ENCODE assay signal across 9 mouse cellular contexts in genomic region chr11:96826481-96826880, GRCm38 (mm10). TPM values are rescaled to one million over a fixed set of nuclear protein-coding genes. Genes with fewer than 3 reads are reported as not detected.
A peak's percentile ranks its signal among the peaks of the same experiment; 100 is the strongest.
DNase-seq lines count a peak whose midpoint lies in the region; ATAC-seq and TF ChIP-seq lines count a peak whose summit lies in the region.
"Had no signal": no experiment of that assay in that cellular context is flagged by ENCODE, and none has a peak within 500 bp of the region (broad histone marks: within the 10 kb centered on the region; RNA-seq: fewer than 3 reads in every experiment).

No protein-coding gene starts in this region.

- peak overlapping the region; percentile 27; the same call in 1 of the 2 replicates for H3K27ac ChIP-seq in lung, embryonic 15.5 days
- peak overlapping the region; percentile 77 to 99 for H3K27ac ChIP-seq in heart, embryonic 14.5 days (replicated peaks in 1 of 2; ENCODE audit: control insufficient read depth in 1 of 2, insufficient read depth in 1 of 2, low read depth in 2 of 2, low read length in 2 of 2)
- peak overlapping the region; percentile 75 for H3K27ac ChIP-seq in kidney, postnatal 0 days
- H3K27ac ChIP-seq in midbrain, embryonic 16.5 days (ENCODE audit: low read length): no peak overlapping the region

- H3K4me2 ChIP-seq in lung, embryonic 15.5 days: peak overlapping the region; percentile 65
- H3K4me2 ChIP-seq in heart, embryonic 14.5 days (ENCODE audit: low read length): peak overlapping the region; percentile 98
- H3K4me2 ChIP-seq in kidney, postnatal 0 days (ENCODE audit: low read length): peak overlapping the region; percentile 79
- peak overlapping the region; percentile 34; the same call in 1 of the 2 replicates for H3K4me2 ChIP-seq in midbrain, embryonic 16.5 days (ENCODE audit: low read length)

- peaks cover 59% of the 10 kb centered on the region for H3K4me1 ChIP-seq in lung, embryonic 15.5 days
- H3K4me1 ChIP-seq in heart, embryonic 14.5 days (ENCODE audit: control insufficient read depth in 2 of 2, insufficient read depth in 2 of 2, low read length in 2 of 2): peaks cover 40 to 66% of the 10 kb centered on the region in 2 experiments
- H3K4me1 ChIP-seq in kidney, postnatal 0 days (replicated peaks; ENCODE audit: insufficient read depth, low read length): peaks cover 55% of the 10 kb centered on the region
- peaks cover 65% of the 10 kb centered on the region for H3K4me1 ChIP-seq in midbrain, embryonic 16.5 days (ENCODE audit: control insufficient read depth, insufficient read depth, low read length)

- TF ChIP-seq CTCF in kidney, postnatal 0 days (IDR thresholded peaks at IDR 0.05; ENCODE audit: low read depth): no peak

- H3K36me3 ChIP-seq in lung, embryonic 15.5 days: peaks cover 28% of the 10 kb centered on the region
- peaks cover 34% of the 10 kb centered on the region for H3K36me3 ChIP-seq in heart, embryonic 14.5 days (ENCODE audit: control insufficient read depth, insufficient read depth, low read length)
- peaks cover 11% of the 10 kb centered on the region for H3K36me3 ChIP-seq in kidney, postnatal 0 days (ENCODE audit: insufficient read depth, low read length)
- peaks cover 6% of the 10 kb centered on the region for H3K36me3 ChIP-seq in midbrain, embryonic 16.5 days (ENCODE audit: control insufficient read depth, insufficient read depth, low read length)

- H3K9me3 ChIP-seq in lung, embryonic 15.5 days: no peaks in the 10 kb centered on the region
- no peaks in the 10 kb centered on the region for H3K9me3 ChIP-seq in heart, embryonic 14.5 days (ENCODE audit: control insufficient read depth, low read length)
- H3K9me3 ChIP-seq in kidney, postnatal 0 days (replicated peaks; ENCODE audit: low read length): no peaks in the 10 kb centered on the region
- no peaks in the 10 kb centered on the region for H3K9me3 ChIP-seq in midbrain, embryonic 16.5 days (replicated peaks; ENCODE audit: control insufficient read depth, low read length, poor library complexity, severe bottlenecking)

- H3K27me3 ChIP-seq in lung, embryonic 15.5 days: no peaks in the 10 kb centered on the region
- no peaks in the 10 kb centered on the region for H3K27me3 ChIP-seq in heart, embryonic 14.5 days (ENCODE audit: control insufficient read depth, insufficient read depth, low read length)
- H3K27me3 ChIP-seq in kidney, postnatal 0 days (ENCODE audit: insufficient read depth, low read length): no peaks in the 10 kb centered on the region
- H3K27me3 ChIP-seq in midbrain, embryonic 16.5 days (ENCODE audit: control insufficient read depth, insufficient read depth, low read depth, low read length): no peaks in the 10 kb centered on the region
- H3K27me3 ChIP-seq: Patski had no signal

- WGBS in lung, embryonic 15.5 days: 68% methylated on average over 2 of the region's 2 CpGs
- 68% methylated on average over 2 of the region's 2 CpGs for WGBS in heart, embryonic 14.5 days
- 68% methylated on average over 2 of the region's 2 CpGs for WGBS in kidney, postnatal 0 days
- WGBS in midbrain, embryonic 16.5 days: 75% methylated on average over 2 of the region's 2 CpGs

- no peak for ATAC-seq in lung, embryonic 15.5 days (ENCODE audit: borderline replicate concordance, extremely low read depth, low FRiP score, low TSS enrichment)
- ATAC-seq in heart, embryonic 14.5 days (ENCODE audit: insufficient number of reproducible peaks, insufficient read depth, low FRiP score, low read depth): no peak
- ATAC-seq in kidney, postnatal 0 days (replicated peaks; ENCODE audit: low FRiP score, low read depth): no peak
- ATAC-seq in midbrain, embryonic 16.5 days: no peak
- ATAC-seq in erythroblast, adult 5-6 weeks (replicated peaks; ENCODE audit: low FRiP score, poor library complexity, severe bottlenecking): no peak
- ATAC-seq in megakaryocyte-erythroid progenitor cell, adult 5-6 weeks (replicated peaks; ENCODE audit: low FRiP score, low TSS enrichment, poor library complexity, severe bottlenecking): no peak
- ATAC-seq: Patski had no signal

- no peak for DNase-seq in lung, postnatal 25 days (ENCODE audit: low spot score)
- DNase-seq in kidney, postnatal 0 days (ENCODE audit: low spot score): peak; percentile 64
- DNase-seq in retina, embryonic 14.5 days (ENCODE audit: low spot score): no peak

- no peak overlapping the region for H3K9ac ChIP-seq in lung, embryonic 15.5 days
- H3K9ac ChIP-seq in heart, embryonic 14.5 days (ENCODE audit: low read length): peak overlapping the region; percentile 92
- peak overlapping the region; percentile 44; the same call in 1 of the 2 replicates for H3K9ac ChIP-seq in kidney, postnatal 0 days (ENCODE audit: low read depth, low read length)
- peak overlapping the region; percentile 1; the same call in 1 of the 2 replicates for H3K9ac ChIP-seq in midbrain, embryonic 16.5 days (ENCODE audit: low read depth, low read length)

- H3K4me3 ChIP-seq in lung, embryonic 15.5 days: peak overlapping the region; percentile 8; the same call in 1 of the 2 replicates
- peak overlapping the region; percentile 2 to 67; a peak in 3 of 4 replicates for H3K4me3 ChIP-seq in heart, embryonic 14.5 days (ENCODE audit: control insufficient read depth in 1 of 2, insufficient read depth in 1 of 2, low read depth in 1 of 2, low read length in 2 of 2)
- peak overlapping the region; percentile 67; the same call in 1 of the 2 replicates for H3K4me3 ChIP-seq in kidney, postnatal 0 days (replicated peaks; ENCODE audit: low read depth, low read length)
- H3K4me3 ChIP-seq in midbrain, embryonic 16.5 days (ENCODE audit: low read depth, low read length): no peak overlapping the region

RNA-seq across cellular contexts. Expression of gene Nfe2l1, which starts 3.3 kb away (rescaled TPM):
- polyA plus RNA-seq in lung, embryonic 15.5 days (2015; fragmentation: Nextera tagmentation; extraction: Ambion mirVana): 62.5 and 65.0 TPM in 2 replicates
- 49.7 and 55.1 TPM in 2 replicates for polyA plus RNA-seq in heart, embryonic 14.5 days (2014; fragmentation: Nextera tagmentation; extraction: Ambion mirVana)
- 77.3 and 88.0 TPM in 2 replicates for polyA plus RNA-seq in kidney, postnatal 0 days (2015; fragmentation: Nextera tagmentation; extraction: Ambion mirVana)
- polyA plus RNA-seq in midbrain, embryonic 16.5 days (2015; fragmentation: Nextera tagmentation; extraction: Ambion mirVana): 79.1 and 81.8 TPM in 2 replicates
- 27.0 and 27.1 TPM in 2 replicates for total RNA-seq in erythroblast, adult 5-6 weeks (2015; ENCODE audit: low replicate concordance)
- 26.5 and 32.5 TPM in 2 replicates for total RNA-seq in erythroblast, adult 5-6 weeks (2017; ENCODE audit: low replicate concordance)
- total RNA-seq in megakaryocyte-erythroid progenitor cell, adult 5-6 weeks (2014; fragmentation: Nextera tagmentation): 22.2 and 53.3 TPM in 2 replicates
- total RNA-seq in megakaryocyte-erythroid progenitor cell, adult 5-6 weeks (2017): 27.3 and 47.5 TPM in 2 replicates

RNA-seq across cellular contexts. Expression of gene Copz2, which starts 23.2 kb away (rescaled TPM):
- 134 and 138 TPM in 2 replicates for polyA plus RNA-seq in lung, embryonic 15.5 days (2015; fragmentation: Nextera tagmentation; extraction: Ambion mirVana)
- polyA plus RNA-seq in heart, embryonic 14.5 days (2014; fragmentation: Nextera tagmentation; extraction: Ambion mirVana): 134 and 141 TPM in 2 replicates
- polyA plus RNA-seq in kidney, postnatal 0 days (2015; fragmentation: Nextera tagmentation; extraction: Ambion mirVana): 125 TPM in 2 replicates
- 14.8 and 16.3 TPM in 2 replicates for polyA plus RNA-seq in midbrain, embryonic 16.5 days (2015; fragmentation: Nextera tagmentation; extraction: Ambion mirVana)
- not detected in 2 replicates for total RNA-seq in erythroblast, adult 5-6 weeks (2015; ENCODE audit: low replicate concordance)
- total RNA-seq in erythroblast, adult 5-6 weeks (2017; ENCODE audit: low replicate concordance): not detected in 2 replicates
- not detected in 2 replicates for total RNA-seq in megakaryocyte-erythroid progenitor cell, adult 5-6 weeks (2014; fragmentation: Nextera tagmentation)
- 1.0 and 3.2 TPM in 2 replicates for total RNA-seq in megakaryocyte-erythroid progenitor cell, adult 5-6 weeks (2017)

RNA-seq across cellular contexts. Expression of gene Cbx1, which starts 37.6 kb away (rescaled TPM):
- polyA plus RNA-seq in lung, embryonic 15.5 days (2015; fragmentation: Nextera tagmentation; extraction: Ambion mirVana): 114 and 121 TPM in 2 replicates
- 41.1 and 44.2 TPM in 2 replicates for polyA plus RNA-seq in heart, embryonic 14.5 days (2014; fragmentation: Nextera tagmentation; extraction: Ambion mirVana)
- polyA plus RNA-seq in kidney, postnatal 0 days (2015; fragmentation: Nextera tagmentation; extraction: Ambion mirVana): 101 and 106 TPM in 2 replicates
- polyA plus RNA-seq in midbrain, embryonic 16.5 days (2015; fragmentation: Nextera tagmentation; extraction: Ambion mirVana): 56.2 and 66.3 TPM in 2 replicates
- total RNA-seq in erythroblast, adult 5-6 weeks (2015; ENCODE audit: low replicate concordance): 13.6 and 14.4 TPM in 2 replicates
- 22.0 and 32.9 TPM in 2 replicates for total RNA-seq in erythroblast, adult 5-6 weeks (2017; ENCODE audit: low replicate concordance)
- 91.7 and 97.1 TPM in 2 replicates for total RNA-seq in megakaryocyte-erythroid progenitor cell, adult 5-6 weeks (2014; fragmentation: Nextera tagmentation)
- total RNA-seq in megakaryocyte-erythroid progenitor cell, adult 5-6 weeks (2017): 120 and 130 TPM in 2 replicates

RNA-seq across cellular contexts. Expression of gene Snx11, which starts 49.1 kb away (rescaled TPM):
- 20.0 and 20.3 TPM in 2 replicates for polyA plus RNA-seq in lung, embryonic 15.5 days (2015; fragmentation: Nextera tagmentation; extraction: Ambion mirVana)
- polyA plus RNA-seq in heart, embryonic 14.5 days (2014; fragmentation: Nextera tagmentation; extraction: Ambion mirVana): 4.3 and 6.1 TPM in 2 replicates
- 17.6 and 19.8 TPM in 2 replicates for polyA plus RNA-seq in kidney, postnatal 0 days (2015; fragmentation: Nextera tagmentation; extraction: Ambion mirVana)
- polyA plus RNA-seq in midbrain, embryonic 16.5 days (2015; fragmentation: Nextera tagmentation; extraction: Ambion mirVana): 46.7 TPM in 2 replicates
- total RNA-seq in erythroblast, adult 5-6 weeks (2015; ENCODE audit: low replicate concordance): 1.3 and 12.3 TPM in 2 replicates
- total RNA-seq in erythroblast, adult 5-6 weeks (2017; ENCODE audit: low replicate concordance): 10.2 and 16.3 TPM in 2 replicates
- 13.4 and 26.0 TPM in 2 replicates for total RNA-seq in megakaryocyte-erythroid progenitor cell, adult 5-6 weeks (2014; fragmentation: Nextera tagmentation)
- total RNA-seq in megakaryocyte-erythroid progenitor cell, adult 5-6 weeks (2017): 7.4 and 9.7 TPM in 2 replicates

Comparison
In these comparisons a context has a peak if more than half of its experiments do, and no peak if none do; other contexts are left out.
1. H3K4me2 ChIP-seq: peak in every context shown above with its lines; median percentile 98 in heart, embryonic 14.5 days; 79 in kidney, postnatal 0 days; 65 in lung, embryonic 15.5 days; 34 in midbrain, embryonic 16.5 days.